Mouse (Mus musculus) mesoderm, embryonic 11.5 days (tissue): Measurements from ENCODE around the gene Sh3d21.

Experiments used
- DNase-seq: peaks from one replicate; pipeline ENCODE4 v3.0.0-alpha.2; 2012; ENCODE audit warnings: low read depth, low spot score

Sh3d21 gene

DNA sequence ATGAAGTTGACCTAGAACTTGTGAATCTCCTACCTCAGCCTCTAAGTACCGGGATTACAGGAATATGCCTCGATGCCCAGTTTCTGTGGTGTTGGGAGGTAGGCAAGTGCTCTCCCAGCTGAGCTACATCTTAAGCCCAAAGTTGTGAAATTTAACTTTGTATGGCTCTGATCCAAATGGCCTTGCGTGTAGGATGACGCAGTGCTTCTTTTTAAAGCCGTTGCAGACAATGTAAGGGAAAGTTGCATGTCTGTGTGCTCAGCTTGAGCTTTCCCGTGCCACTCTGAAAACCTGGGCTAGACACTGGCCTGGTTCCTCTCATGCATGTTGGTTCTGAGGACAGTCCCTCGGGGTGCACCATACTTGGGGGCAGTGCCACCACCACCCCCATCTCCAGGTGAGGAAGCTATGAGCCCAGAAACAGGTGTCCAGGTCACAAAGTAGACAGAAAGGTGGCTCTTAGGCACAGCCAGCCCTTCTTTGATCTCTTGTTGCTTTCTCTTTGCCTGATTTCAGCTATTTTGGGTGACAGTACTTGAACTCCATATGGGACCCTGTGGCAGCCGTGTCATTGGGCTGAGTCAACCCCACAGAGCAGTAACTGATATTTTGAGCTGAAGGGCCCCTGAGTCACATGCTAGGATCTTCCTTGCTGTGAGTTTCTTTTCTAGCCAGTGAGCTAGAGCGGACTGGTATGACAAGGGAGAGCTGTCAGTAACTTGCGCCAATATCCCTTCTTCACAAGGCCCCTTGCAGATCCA, 53.5 kb downstream of the Sh3d21 start:
- DNase-seq, result no peak

DNA sequence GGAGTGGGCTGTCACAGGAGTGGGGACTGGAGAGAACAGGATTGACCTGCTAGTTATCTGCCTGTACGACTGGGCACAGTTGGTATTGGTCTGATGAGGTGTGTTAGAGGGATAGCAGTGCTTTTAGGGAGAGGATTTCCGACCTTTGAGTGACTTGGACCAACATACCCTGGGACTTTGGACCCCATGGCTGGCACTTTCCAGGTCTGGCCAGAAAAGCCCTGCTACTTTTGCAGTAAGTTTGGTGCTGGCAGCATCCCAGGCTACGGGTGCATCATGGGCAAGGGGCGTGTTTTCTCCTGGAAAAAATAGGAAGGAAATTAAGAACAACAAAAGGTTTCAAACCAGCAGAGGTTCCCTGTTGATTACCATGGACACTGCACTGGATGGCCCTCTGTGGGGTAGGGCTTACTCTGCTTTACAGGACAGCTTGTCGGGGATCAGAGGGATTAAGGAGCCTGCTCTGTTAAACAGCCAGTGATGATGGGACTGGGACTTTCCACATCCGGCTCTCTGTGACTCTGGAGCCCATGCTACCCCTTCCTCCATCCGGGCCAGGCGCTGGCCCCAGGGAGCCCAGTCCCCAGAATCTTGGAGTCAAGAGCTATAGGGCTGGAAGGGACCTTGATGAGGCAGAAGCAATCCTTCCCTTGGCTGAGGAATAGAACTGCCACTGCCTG, 55.1 kb downstream of the Sh3d21 start:
- no peak for DNase-seq

DNA sequence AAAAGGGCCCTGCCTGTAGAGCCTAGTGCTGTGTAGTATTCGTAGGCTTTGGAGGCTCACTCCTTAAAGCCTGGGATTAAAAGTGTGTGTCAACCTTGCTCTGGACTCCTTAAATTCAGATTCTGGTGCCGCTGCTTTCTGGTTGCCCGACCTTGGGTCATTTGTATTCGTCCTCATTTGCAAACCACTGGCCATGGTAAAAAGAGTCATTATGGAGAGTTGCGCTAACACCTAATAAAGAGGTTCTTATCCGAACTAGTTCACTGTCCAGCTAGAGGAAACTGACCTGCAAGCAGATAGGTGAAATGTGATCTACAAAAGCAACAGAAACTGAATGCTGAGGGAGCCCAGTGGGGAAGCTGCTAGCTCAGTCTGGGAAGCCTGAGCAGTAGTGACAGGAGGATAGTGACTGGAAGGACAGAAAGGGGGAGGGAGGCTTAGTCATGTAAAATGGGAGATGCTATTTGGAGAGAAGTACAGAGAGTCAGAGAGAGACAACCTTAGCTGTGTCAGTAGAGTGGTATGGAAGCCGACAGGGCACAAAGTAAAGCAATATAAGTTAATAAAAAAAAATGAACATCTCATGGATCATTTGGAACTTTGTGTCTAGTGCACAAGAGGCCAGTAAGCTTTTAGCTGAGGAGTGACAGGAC, 58.0 kb downstream of the Sh3d21 start:
- DNase-seq, result no peak

DNA sequence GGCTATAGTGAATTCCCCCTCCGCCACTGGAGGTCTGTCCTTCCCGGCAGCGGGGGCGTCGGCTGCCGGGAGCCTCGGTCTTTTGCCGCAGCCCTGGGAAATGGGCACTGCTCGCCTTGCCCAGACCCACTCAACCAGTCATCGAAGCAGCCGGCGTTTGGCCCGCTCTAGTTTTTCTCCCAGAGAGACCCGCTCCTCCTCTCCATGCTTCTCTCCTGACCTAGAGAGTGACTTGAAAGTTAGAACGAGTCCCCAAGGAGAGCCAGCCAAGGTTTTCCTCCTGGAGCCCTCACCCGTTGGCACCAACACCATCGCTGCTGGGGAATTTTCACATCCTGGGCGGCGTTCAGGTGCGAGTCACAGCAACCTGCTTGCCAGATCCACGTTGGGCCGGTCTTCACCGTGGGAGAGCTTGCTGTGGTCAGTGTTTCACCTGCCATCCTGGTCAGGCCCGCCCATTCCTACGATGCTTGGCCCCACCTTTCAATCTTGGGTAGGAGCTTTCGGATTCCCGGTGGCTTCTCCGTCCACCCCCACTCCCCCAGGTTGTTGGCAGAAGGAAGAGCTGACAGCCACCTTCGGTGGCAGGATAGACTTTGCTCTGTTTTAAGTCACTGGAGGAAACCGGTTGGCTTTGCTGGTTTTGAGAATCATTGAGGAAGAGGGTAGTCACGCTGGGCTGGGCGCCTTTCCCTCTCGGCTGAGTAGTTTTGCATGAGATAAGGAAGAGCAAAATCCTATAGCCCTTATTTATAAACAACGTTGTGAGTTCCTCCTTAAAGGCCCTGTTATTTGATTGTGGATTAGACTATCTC, 58.8 kb downstream of the Sh3d21 start:
- DNase-seq, result no peak

DNA sequence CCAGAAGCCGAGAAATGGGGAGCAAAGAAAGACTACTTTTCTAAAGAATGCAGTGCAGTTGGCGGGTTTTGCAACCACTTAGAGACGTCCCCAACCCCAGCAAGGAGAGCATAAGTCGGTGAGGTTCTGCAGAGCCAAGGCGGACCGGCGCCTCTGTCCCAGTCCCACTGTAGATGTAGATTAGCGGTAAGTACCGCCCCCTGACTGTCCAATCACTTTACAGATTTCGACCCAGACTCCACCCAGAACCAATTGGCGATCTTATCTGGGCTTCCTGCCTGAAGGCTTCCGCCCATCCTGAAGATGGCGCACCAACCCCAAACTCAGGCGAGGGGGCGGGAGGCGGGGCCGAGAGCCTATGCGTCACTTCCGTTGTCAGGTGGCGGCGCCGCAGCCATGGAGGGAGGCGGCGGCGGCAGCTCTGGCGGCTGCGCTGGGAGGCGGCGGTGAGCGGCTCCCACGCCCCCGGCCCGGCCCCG, 59.7 kb downstream of the Sh3d21 start, which contains the start of gene Stk40:
TSS of gene Stk40 (plus strand) at position 368 of the 479 bp plus-strand sequence.
- DNase-seq, result peak; percentile 98

- peak; percentile 72 for DNase-seq
These were observed 60.2 kb downstream of the Sh3d21 start for GRCm38 (mm10) chr4:126103057-126103581.

- no peak for DNase-seq
These were observed 61.0 kb downstream of the Sh3d21 start for GRCm38 (mm10) chr4:126102061-126102841.

DNA sequence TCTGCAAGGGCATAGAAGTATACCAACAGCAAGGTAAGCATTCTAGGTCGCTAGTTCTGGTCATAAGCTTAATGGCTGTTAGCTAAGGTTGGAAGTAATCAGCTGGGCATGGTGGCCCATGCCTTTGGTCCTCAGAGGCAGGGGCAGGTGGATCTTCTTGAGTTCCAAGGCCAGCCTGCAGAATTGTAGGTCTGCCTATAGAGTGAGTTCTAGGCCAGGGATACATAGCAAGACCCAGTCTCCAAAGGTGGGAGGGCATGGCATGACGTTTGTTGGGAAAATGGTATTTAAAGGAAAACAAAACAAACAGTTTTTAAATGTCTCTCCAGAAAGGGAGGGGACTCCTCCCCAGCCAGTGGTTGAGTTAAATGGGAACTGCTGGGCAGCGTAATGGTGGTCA, 62.5 kb downstream of the Sh3d21 start:
- DNase-seq, result no peak
